ENCODE assay signal across 8 mouse cellular contexts in genomic region chr17:79663393-79664105, GRCm38 (mm10). TPM values are rescaled to one million over a fixed set of nuclear protein-coding genes. Genes with fewer than 3 reads are reported as not detected.
DNase-seq lines count a peak whose midpoint lies in the region; ATAC-seq and TF ChIP-seq lines count a peak whose summit lies in the region.

No protein-coding gene starts in this region.

- no peaks in the 10 kb centered on the region for H3K9me3 ChIP-seq in neural tube, embryonic 15.5 days (replicated peaks)

- ATAC-seq in neural tube, embryonic 15.5 days (ENCODE audit: low FRiP score) = no peak; the same call in 1 of the 2 replicates

- no peaks in the 10 kb centered on the region for H3K79me2 ChIP-seq in liver, adult 2 months (ENCODE audit: control insufficient read depth, insufficient read depth, low read length)

- no peak overlapping the region for H3K27ac ChIP-seq in liver, adult 2 months (replicated peaks; ENCODE audit: insufficient read depth, low read depth, low read length)
- no peak overlapping the region for H3K27ac ChIP-seq in neural tube, embryonic 15.5 days (replicated peaks)

- peaks cover 14% of the 10 kb centered on the region for H3K36me3 ChIP-seq in liver, adult 2 months (ENCODE audit: control insufficient read depth, insufficient read depth, low read length)
- H3K36me3 ChIP-seq in neural tube, embryonic 15.5 days = no peaks in the 10 kb centered on the region

- peaks cover under 1% of the 10 kb centered on the region; the same call in 1 of the 2 replicates for H3K4me1 ChIP-seq in liver, adult 2 months (ENCODE audit: control insufficient read depth, insufficient read depth, low read length)
- no peaks in the 10 kb centered on the region for H3K4me1 ChIP-seq in neural tube, embryonic 15.5 days

- H3K4me3 ChIP-seq in liver, adult 2 months (ENCODE audit: insufficient read depth, low read depth, low read length) = no peak overlapping the region
- H3K4me3 ChIP-seq in neural tube, embryonic 15.5 days (replicated peaks) = no peak overlapping the region

- no peak overlapping the region for H3K4me2 ChIP-seq in neural tube, embryonic 15.5 days

- TF ChIP-seq CTCF in liver, adult 2 months (IDR thresholded peaks at IDR 0.05; ENCODE audit: low read depth, low read length) = peak; percentile 40

- no peak for TF ChIP-seq POLR2A in liver, adult 2 months (IDR thresholded peaks at IDR 0.05; ENCODE audit: extremely low read depth, insufficient read depth, low read length)

- WGBS in liver, adult 2 months = 40% methylated on average over 3 of the region's 3 CpGs
- 18% methylated on average over 3 of the region's 3 CpGs for WGBS in neural tube, embryonic 15.5 days

- no peak overlapping the region for H3K9ac ChIP-seq in liver, adult 2 months (ENCODE audit: low read depth, low read length)
- no peak overlapping the region for H3K9ac ChIP-seq in neural tube, embryonic 15.5 days (replicated peaks)

- peak; percentile 26 to 38 for DNase-seq in cerebellum, postnatal 14 days
- DNase-seq in cerebellum, adult 11 months = no peak
- DNase-seq in liver, adult 2 months (ENCODE audit: extremely low read depth, low read depth, low spot score) = peak; percentile 51
- DNase-seq in liver = no peak
- peak; percentile 3 for DNase-seq in c-Kit-negative CD71-positive TER-119-positive erythroid progenitor cells, embryonic 14.5 days (ENCODE audit: low read depth, low spot score)
- peak; percentile 22 for DNase-seq in lung, postnatal 25 days (ENCODE audit: low spot score)
- no peak for DNase-seq in adrenal gland, postnatal 25 days

- no peaks in the 10 kb centered on the region for H3K27me3 ChIP-seq in liver, adult 2 months (ENCODE audit: control insufficient read depth, insufficient read depth, low read length)
- H3K27me3 ChIP-seq in neural tube, embryonic 15.5 days (replicated peaks) = no peaks in the 10 kb centered on the region

RNA-seq across cellular contexts. Expression of gene Cyp1b1, which starts 51.3 kb away (rescaled TPM):
- 0.37 and 0.81 TPM in 2 replicates for total RNA-seq in liver, adult 2 months (2014; rRNA removed)
- 0.16 and 0.34 TPM in 2 replicates for polyA plus RNA-seq in liver, adult 2 months (2012; rRNA removed)
- 18.0 and 23.3 TPM in 2 replicates for total RNA-seq in adrenal gland, postnatal 25 days (2021)
- 5.6 and 6.1 TPM in 2 replicates for polyA plus RNA-seq in neural tube, embryonic 15.5 days (2015; fragmentation: Nextera tagmentation; extraction: Ambion mirVana)

RNA-seq across cellular contexts. Expression of gene Rmdn2, which starts 51.9 kb away (rescaled TPM):
- total RNA-seq in liver, adult 2 months (2014; rRNA removed) = 45.8 and 82.7 TPM in 2 replicates
- polyA plus RNA-seq in liver, adult 2 months (2012; rRNA removed) = 14.1 and 17.6 TPM in 2 replicates
- total RNA-seq in adrenal gland, postnatal 25 days (2021) = 306 and 392 TPM in 2 replicates
- polyA plus RNA-seq in neural tube, embryonic 15.5 days (2015; fragmentation: Nextera tagmentation; extraction: Ambion mirVana) = 8.2 and 8.9 TPM in 2 replicates

Comparison
In these comparisons a context has a peak if more than half of its experiments do, and no peak if none do; other contexts are left out.
1. DNase-seq: peak in cerebellum, postnatal 14 days (2 of 2), liver, adult 2 months (single experiment), c-Kit-negative CD71-positive TER-119-positive erythroid progenitor cells, embryonic 14.5 days (single experiment) and lung, postnatal 25 days (single experiment); none in cerebellum, adult 11 months (single experiment), liver (single experiment) and adrenal gland, postnatal 25 days (single experiment).
2. RNA of gene Cyp1b1, which starts 51.3 kb away (total RNA-seq): 18.0 to 23.3 TPM in adrenal gland, postnatal 25 days; 0.37 to 0.81 TPM in liver, adult 2 months; every median in the first group is over 10 times any median in the second.